Mouse (Mus musculus) liver, postnatal 0 days (tissue): ENCODE measurements at regions not wholly inside any gene's neighbourhood (a gene's known extent, or its start where the extent isn't known, plus 50 kb on each side); places are given as distances from the start of the nearest gene placed in this dataset.
"Not testable (repeated sequence)": the region's sequence is repeated elsewhere in the genome, so short reads cannot be mapped to it uniquely, and the experiment has no call there.

Experiments used
- CTCF ChIP-seq: sonication (generic); IDR thresholded peaks from 2 replicates; pipeline ENCODE4 v1.5.1; 2016; ENCODE audit warnings: antibody characterized with exemption, low read depth
- EP300 ChIP-seq: IDR thresholded peaks from 2 replicates; pipeline ENCODE4 v1.6.1; 2016; ENCODE audit warnings: antibody characterized with exemption, low read depth, mild to moderate bottlenecking

GRCm38 (mm10) chr3:4930731-4931130 is 819.9 kb upstream of the Gm8797 start:
- not testable (repeated sequence) for TF ChIP-seq CTCF, EP300
